Mouse (Mus musculus) kidney, postnatal 25 days (tissue): ENCODE data around the gene Shb.

Source experiments
- DNase-seq, 2 experiments: peaks; one replicate each; pipeline ENCODE4 v3.0.0; 2021; ENCODE audit warnings: mixed read lengths in 2 of 2

Shb gene

GRCm38 (mm10) chr4:45532375-45532774, at the start of gene Shb:
Shb (minus strand) TSS chr4:45532470.
- peak; percentile 96 for DNase-seq

DNA sequence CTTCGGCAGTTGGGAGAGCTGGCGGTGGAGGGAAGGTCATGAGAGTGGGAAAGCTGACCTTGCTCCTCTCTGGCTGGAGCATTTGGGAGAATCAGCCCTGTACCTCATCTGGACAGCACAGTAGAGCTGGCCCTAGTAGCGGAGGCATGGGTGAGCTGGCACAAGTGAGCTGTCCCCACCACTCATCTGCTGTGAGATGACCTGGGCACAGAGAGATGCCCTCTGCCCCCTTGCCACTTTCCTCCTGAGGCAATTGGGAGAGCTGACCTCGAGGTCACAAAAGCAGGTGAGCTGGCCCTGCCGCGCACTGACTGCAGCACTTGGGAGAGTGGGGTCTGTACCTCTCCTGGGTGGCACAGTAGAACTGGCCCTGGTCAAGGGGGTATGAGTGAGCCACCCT, 48.8 kb upstream of the Shb start:
- DNase-seq: no peak

DNA sequence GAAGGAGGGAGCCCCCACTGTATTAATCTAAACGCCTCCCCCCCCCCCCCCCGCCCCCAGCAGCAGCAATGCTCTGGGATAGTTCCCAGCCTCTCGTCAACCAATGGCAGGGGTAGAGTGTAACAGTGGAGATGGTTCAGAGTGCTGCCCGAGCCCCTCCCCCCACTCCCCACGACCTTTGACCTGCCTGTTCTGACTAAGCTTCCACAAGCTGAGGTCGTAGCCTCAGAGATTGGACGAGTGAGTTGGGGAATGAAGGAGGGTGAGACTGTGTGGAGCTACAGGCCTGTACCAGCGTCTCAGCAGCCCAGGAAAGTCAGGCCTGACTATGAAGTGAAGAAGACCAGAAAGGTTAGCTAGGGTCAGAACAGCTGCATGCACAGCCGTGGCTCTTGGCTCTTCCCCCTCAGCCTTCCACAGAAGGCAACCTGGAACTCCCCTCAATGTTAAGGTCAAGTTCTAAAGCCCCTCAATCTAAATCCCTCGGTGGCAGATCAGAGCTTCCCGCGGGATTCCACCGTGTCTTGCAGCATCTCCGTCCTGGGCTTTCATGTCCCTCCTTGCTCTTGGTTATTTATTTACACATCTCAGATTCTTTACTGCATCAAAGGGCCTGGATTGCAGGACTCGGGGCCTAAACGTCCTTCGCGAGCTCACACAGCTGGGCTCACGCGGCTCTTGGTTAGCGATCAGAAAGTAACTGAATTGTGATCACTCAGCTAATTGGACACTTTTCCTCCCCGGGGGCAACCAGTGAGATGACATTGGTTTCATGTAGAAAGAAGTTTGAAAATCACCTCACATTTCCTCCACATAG, 46.5 kb upstream of the Shb start:
- DNase-seq: peak; percentile 78 to 85

- DNase-seq: no peak
Observed at GRCm38 (mm10) chr4:45577631-45578030, 45.4 kb upstream of the Shb start.

GRCm38 (mm10) chr4:45574614-45575169, 42.4 kb upstream of the Shb start:
- no peak for DNase-seq

DNA sequence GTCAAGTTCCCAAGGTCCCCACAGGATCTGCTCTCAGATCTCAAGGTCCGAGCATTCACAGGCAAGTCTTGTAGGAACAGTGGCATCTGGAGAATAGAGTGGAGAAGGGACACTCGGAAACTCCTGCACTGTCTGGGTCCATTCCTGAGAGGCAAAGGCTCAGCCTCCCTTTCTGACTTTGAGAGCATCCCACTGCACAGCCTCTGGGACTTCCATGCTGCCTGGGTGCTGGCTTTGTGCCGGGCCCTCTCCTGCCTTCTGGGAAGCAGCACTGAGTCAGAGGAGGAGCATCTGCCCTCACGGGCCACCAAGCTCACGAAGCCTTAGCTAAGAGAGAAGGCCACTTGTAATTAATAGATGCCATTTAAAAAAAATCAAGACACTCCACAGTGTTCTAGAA, 37.3 kb upstream of the Shb start:
- no peak for DNase-seq

DNA sequence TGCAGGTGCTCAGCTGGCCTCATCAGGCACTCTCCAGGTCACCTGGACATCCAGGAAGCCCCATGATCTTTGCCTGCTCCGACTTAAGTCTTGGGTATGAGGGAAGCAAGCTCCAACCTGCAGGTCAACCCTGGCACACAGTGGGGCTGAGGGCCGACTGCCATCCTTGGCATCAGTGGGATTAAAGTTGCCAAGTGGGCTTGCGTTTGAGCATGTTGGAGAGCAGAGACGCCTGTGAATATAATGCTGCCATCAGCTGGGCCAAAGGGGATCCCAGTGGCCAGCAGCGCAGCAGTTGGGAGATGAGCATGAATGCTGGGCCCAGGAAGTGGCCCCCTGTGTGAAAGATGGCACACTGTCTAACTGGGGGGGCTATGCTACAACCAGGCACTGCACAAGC, 25.9 kb upstream of the Shb start:
- no peak for DNase-seq

- DNase-seq: no peak
Observed at GRCm38 (mm10) chr4:45552571-45552970, 20.3 kb upstream of the Shb start.

- no peak for DNase-seq
Observed at GRCm38 (mm10) chr4:45550970-45551369, 18.7 kb upstream of the Shb start.

DNA sequence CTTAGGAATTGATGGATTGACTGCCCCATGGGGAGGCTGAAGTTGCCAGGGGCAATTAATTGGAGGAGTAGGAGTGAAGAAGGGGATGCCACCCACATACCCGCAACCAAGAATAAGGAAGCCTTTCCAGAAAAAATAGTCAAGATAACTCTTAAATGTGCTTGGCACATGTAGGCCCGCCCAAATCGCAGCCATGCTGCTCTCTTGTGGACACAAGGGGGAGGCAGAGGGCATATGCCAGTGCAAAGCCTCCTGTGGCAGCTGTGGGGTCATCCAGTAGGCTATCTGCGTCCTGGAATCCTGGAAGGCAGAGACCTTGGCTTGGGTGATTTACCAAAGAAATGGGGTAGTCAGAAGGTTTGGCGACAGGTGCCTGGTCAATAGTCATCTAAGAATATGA, 17.2 kb upstream of the Shb start:
- DNase-seq: peak; percentile 71 to 75

DNA sequence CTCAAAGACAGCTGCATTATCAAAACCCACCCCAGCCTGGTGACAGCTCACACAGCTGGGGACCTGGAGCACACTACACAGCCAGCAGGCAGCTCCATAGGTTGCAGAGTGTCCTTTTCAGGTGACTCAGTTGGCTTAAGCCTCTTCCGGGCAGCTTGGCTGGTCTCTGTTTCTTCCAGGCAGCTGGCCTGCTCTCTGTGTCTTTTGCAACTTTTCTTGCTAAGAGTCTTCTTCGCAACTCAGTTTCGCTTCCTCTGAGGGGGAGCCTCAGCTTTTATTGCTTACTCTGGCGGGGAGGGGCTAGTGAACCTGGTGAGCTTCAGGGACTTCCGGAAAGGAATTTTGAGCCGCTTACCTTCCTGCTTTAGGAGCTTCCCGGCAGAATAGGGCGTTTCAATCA, 13.6 kb upstream of the Shb start:
- DNase-seq: no peak

GRCm38 (mm10) chr4:45543481-45544051, 11.3 kb upstream of the Shb start:
- DNase-seq: no peak

GRCm38 (mm10) chr4:45540151-45540933, 8.1 kb upstream of the Shb start:
- no peak for DNase-seq

DNA sequence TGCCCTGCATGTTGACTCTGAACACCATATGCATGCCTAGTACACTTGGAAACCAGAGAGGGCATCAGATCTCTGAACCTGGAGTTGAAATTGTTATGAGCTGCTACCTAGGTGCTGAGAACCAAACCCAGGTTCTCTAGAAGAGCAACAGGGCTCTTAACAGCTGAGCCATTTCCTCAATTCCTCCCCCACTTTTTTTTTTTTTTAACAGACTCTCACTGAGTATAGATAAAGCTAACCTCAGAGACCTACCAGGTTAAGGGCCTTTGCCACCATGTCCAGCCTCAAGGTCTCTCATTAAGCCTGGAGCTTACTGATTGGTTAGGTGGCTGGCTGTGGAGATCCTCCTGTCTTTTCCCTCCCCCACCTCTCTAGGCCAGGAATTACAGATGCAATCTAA, 6.9 kb upstream of the Shb start:
- DNase-seq: no peak

DNA sequence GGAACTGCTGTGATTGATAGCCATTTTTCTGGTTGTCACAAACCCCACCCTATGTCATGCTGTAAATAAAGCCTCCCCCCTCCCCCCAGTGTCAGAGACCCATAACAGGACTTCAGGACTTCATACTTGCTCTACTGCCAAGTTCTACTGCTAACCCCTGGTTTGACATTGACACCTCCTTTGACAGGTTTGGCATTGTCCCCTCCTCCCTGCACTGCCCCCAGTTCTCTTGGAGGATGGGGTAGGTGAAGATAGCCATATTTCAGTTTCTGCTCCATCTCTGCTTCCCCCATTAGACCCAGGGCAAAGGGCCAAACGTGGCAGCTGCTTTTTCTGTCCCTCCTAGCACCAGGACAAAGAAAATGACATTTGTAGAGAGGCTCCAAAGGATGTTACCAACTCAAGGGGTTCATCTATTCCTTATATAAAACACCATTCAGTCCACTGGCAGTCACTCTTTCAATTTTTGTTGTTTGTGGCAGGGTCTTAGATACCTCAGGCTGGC, 1.2 kb upstream of the Shb start:
- DNase-seq: no peak

DNA sequence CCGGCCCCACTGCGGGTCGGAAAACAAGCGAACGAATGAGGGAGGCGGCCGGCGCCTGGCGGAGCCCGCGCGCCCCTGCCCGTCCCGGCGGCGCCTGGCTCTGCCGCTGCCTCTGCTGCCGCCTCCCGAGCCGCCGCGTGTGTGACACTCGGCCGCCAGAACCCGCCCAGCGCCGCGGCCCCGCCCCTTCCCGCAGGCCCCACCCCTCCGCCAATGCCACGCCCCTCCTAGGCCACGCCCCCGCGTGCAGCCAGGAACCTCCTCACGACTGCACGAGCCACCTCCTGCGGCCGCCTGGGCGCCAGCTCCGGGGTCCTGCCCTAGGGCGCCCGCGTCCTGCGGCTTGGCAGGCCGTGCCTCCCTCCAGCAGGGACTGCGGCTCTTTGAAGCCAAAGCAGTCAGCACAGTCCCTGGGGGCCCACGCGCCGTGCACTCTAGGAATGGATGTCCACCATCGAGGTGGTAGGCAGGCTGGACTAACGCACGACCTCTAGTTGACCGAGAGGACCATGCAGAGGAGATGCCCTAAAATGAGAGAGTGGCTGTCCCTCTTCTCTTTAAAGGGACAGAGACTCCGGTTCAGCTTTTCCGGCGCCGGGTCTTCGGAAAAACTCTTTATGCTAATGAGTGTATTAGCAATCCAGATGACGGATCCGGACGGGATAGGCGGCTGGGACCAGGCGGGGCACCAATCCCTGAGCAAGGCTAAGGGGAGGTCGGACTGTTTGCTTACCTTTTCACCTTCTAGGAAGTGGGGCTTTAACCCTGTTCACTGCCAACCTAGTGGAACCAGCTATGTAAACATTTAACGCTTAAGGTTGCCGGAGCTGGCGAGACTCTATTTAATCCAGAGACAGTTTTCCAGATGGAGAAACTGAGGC, 1.4 kb downstream of the Shb start:
- DNase-seq: peak; percentile 97

DNA sequence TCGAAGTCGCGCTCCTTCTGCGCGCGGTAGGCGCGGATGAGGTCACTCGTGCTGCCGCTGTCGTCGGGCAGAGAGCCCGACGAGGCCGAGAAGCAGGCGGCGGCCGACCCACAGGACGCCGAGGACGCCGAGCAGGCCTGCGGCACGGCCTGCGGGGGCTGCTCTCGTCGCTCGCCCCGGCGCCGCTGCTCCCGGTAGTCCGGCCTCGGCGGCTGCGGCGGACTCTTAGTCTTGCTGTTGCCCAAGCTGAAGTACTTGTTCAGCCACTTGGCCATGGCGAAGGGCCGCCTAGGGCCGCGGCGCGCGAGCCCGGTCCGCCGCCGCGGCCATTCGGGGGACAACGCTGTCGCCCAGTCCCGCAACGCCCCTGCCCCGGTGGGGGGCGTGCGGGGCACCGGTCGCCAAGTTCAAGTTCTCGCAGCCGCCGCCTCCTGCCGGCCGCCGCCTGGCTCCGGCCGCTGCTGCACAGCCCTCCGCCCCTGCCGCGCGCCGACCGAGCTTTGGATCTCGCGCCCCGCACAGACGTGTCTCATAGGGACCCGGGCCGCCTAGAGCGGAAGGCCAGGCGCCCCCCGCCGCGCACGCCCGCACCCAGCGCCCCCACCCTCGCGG, 2.2 kb downstream of the Shb start:
- peak; percentile 31 to 70 for DNase-seq

- DNase-seq: peak; percentile 32 to 48
Observed at GRCm38 (mm10) chr4:45529201-45529985, 2.9 kb downstream of the Shb start.

- peak; percentile 32 to 54 for DNase-seq
Observed at GRCm38 (mm10) chr4:45528355-45529198, 3.7 kb downstream of the Shb start.
